Mouse (Mus musculus): ENCODE measurements around the gene Scn4a.

DNA sequence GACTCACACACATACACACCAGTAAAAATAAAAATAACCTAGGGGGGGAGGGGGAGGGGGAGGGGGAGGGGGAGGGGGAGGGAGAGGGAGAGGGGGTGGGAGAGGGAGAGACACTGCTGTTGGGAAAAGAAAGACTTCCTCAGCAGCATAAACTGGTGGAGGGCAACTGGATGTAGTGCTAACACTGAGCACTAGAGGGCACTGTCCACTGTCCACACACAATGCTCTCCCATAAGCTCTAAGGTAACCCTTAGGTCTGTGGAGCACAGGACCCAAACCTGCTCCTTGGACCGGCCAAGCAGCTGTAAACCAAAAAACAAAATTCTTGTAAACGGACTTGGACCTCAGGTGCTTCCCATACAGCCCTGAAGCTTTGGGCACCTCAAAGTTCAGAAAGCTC is 50.5 kb downstream of the Scn4a start:
- no peak for TF ChIP-seq POLR2A (IDR thresholded peaks at IDR 0.05; ENCODE audit: control insufficient read depth, extremely low read depth, insufficient read depth, low read length, poor library complexity)
- peak; percentile 19; the same call in 1 of the 2 replicates for TF ChIP-seq CTCF (IDR thresholded peaks at IDR 0.05; ENCODE audit: borderline replicate concordance, control insufficient read depth, extremely low read depth, insufficient read depth, low read length, poor library complexity)
